Mouse (Mus musculus): ENCODE data around the gene Dnal4. TPM values are rescaled to one million over a fixed set of nuclear protein-coding genes. Genes with fewer than 3 reads are reported as not detected.

The Dnal4 gene
- polyA plus RNA-seq, 1 experiment = 0.69 TPM

DNA sequence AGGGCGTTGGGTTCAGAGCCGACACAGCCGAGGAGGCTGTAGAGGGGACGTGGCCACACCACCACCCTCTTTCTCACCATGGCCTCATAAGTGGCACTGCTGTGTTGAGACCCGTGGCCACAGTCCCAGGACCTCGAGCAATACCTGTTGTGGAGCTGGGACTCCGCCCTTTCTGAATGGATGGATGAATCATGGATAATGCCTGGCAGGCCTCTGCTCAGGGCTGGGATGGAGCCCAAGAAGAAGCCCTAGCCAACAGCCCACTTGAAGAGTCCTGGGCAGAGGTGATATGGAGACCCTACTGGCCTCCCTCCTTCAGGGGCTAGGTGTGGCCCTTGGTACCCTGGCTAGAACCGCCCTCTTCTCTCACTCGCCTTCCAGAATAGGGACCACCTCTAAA lies 14.6 kb downstream of the Dnal4 start:
- no peak overlapping the region for H3K4me3 ChIP-seq (replicated peaks)
- no peak for TF ChIP-seq GATA1 (IDR thresholded peaks at IDR 0.05; ENCODE audit: low read length)
- H3K9me3 ChIP-seq (ENCODE audit: control insufficient read depth, low read length) = no peaks in the 10 kb centered on the region
- no peaks in the 10 kb centered on the region for H3K27me3 ChIP-seq (ENCODE audit: control insufficient read depth)
- no peaks in the 10 kb centered on the region; the same call in 1 of the 2 replicates for H3K36me3 ChIP-seq (ENCODE audit: control insufficient read depth)
- no peaks in the 10 kb centered on the region for H3K4me1 ChIP-seq (ENCODE audit: control insufficient read depth)

DNA sequence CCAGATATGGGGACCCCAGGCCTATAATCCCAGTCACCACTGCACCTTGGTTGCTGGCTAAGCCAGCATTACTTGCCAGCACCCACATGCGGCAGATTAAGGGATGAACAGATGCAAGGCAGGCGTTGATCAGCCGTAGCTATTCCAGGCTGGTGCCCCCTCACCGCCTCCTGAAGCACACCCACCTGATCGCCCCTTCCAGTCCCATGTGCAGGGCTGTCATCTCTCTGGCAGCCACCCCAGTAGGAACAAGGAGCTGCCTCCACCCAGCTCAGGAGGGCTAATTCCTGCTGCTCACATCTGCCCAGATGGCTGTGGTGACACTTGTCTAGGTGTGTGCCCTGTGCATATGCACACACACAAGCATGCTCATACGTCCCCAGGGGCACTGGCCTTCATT lies 16.7 kb downstream of the Dnal4 start:
- H3K27me3 ChIP-seq (ENCODE audit: control insufficient read depth) = no peaks in the 10 kb centered on the region
- no peaks in the 10 kb centered on the region for H3K4me1 ChIP-seq (ENCODE audit: control insufficient read depth)
- H3K9me3 ChIP-seq (ENCODE audit: control insufficient read depth, low read length) = no peaks in the 10 kb centered on the region
- no peaks in the 10 kb centered on the region; the same call in 1 of the 2 replicates for H3K36me3 ChIP-seq (ENCODE audit: control insufficient read depth)
- TF ChIP-seq GATA1 (IDR thresholded peaks at IDR 0.05; ENCODE audit: low read length) = no peak
- TF ChIP-seq TAL1 (IDR thresholded peaks at IDR 0.05; ENCODE audit: low read length) = no peak
- H3K4me3 ChIP-seq (replicated peaks) = no peak overlapping the region

DNA sequence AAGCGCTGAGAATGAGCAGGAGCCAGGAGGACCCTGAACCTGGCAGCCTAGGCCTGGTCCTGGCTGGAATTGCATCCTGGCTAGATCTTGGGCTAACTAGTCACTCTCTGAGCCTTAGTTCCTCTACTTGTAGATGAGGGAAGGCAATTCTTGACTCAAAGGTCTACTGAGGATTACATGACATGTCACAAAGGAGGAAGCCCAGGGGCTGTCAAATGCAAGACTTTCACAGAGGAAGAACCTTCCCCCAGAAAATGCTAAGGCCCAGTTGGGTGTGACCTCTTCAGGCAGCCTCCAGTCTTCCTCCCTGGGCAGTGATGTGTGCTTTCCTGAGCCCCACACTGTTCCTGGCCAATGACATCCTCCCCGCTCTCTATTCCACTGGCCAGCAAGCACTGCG lies 20.5 kb downstream of the Dnal4 start:
- no peaks in the 10 kb centered on the region for H3K27me3 ChIP-seq (ENCODE audit: control insufficient read depth)
- H3K36me3 ChIP-seq (ENCODE audit: control insufficient read depth) = no peaks in the 10 kb centered on the region
- H3K4me1 ChIP-seq (ENCODE audit: control insufficient read depth) = no peaks in the 10 kb centered on the region
- no peak overlapping the region for H3K4me3 ChIP-seq (replicated peaks)
- no peaks in the 10 kb centered on the region for H3K9me3 ChIP-seq (ENCODE audit: control insufficient read depth, low read length)
- TF ChIP-seq TAL1 (IDR thresholded peaks at IDR 0.05; ENCODE audit: low read length) (no peak), GATA1 (IDR thresholded peaks at IDR 0.05; ENCODE audit: low read length) (no peak)

DNA sequence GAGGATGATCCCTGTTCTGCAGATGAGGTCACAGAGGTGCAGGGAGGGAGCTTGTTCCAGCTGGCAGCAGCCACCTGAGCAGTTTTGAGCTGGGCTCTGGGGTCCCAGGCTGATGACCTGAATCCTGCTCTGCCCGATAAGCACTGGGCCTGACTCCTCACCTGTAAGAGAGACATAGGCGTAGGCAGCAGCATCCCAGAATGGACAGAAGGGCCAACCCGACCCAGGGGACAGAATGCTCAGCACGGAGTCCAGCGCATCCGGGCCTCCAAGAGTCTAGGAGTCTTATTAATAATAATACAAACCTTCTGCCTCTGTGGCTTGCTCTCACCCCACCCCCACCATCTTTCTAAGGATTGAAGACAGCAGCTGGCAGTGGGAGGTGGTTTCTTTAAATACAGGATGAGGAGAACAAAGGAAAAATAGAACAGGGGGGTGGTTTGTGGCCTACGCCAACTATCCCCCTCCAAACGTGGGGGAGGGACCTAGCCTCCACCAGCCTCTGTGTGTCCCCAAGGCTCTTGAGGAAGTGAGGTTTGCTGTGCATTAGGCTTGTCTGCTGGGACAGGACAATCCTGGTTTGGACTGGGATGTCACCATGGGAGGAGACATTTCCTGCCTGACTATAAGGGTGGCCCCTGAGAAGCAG lies 21.5 kb downstream of the Dnal4 start:
- H3K9me3 ChIP-seq (ENCODE audit: control insufficient read depth, low read length) = no peaks in the 10 kb centered on the region
- H3K27me3 ChIP-seq (ENCODE audit: control insufficient read depth) = no peaks in the 10 kb centered on the region
- no peaks in the 10 kb centered on the region for H3K4me1 ChIP-seq (ENCODE audit: control insufficient read depth)
- TF ChIP-seq TAL1 (IDR thresholded peaks at IDR 0.05; ENCODE audit: low read length) (no peak), GATA1 (IDR thresholded peaks at IDR 0.05; ENCODE audit: low read length) (no peak)
- H3K4me3 ChIP-seq (replicated peaks) = no peak overlapping the region
- H3K36me3 ChIP-seq (ENCODE audit: control insufficient read depth) = no peaks in the 10 kb centered on the region

DNA sequence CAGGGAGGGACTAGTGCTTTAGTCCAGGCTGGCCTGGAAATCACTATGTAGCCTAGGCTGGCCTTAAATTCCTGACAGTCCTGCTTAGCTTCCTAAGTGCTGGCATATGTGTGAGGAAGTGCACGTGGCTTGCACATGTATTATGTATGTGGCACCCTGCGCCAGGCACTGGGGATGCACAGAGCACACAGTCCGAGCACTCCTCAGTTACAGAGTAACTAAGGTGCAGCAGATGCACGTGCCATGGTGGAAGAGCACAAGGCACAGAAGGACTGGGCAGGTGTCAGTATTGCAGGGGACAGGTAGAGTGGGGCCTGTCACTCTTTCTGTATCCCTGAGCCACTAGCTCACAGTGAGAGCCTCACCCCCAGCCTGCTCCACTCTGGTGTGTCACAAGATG lies 22.5 kb downstream of the Dnal4 start:
- Histone ChIP-seq H3K4me1 (ENCODE audit: control insufficient read depth) (no peaks in the 10 kb centered on the region), H3K4me3 (replicated peaks) (no peak overlapping the region), H3K27me3 (ENCODE audit: control insufficient read depth) (no peaks in the 10 kb centered on the region), H3K36me3 (ENCODE audit: control insufficient read depth) (no peaks in the 10 kb centered on the region), H3K9me3 (ENCODE audit: control insufficient read depth, low read length) (no peaks in the 10 kb centered on the region)
- TF ChIP-seq TAL1 (IDR thresholded peaks at IDR 0.05; ENCODE audit: low read length) (no peak), GATA1 (IDR thresholded peaks at IDR 0.05; ENCODE audit: low read length) (no peak)

DNA sequence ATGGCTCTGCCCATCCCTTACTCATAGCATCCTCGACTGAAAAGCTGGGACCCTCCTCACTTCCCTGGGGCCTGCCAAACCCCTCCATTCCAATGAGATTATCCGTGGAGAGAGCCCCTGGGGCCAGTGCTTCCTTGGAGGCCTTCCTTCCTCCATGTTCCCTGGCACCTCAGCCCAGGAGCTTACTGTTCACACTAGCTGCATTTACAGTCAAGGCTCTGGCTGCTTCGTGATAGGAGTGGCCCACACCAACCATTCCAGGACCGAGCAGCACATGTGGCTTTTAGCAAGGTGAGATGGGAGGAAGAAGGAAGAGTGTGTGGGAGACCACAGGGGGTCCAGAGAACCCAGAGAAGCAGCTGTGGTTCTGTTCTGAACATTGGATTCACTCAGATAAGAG lies 23.8 kb downstream of the Dnal4 start:
- Histone ChIP-seq H3K4me1 (ENCODE audit: control insufficient read depth) (no peaks in the 10 kb centered on the region), H3K36me3 (ENCODE audit: control insufficient read depth) (no peaks in the 10 kb centered on the region), H3K9me3 (ENCODE audit: control insufficient read depth, low read length) (no peaks in the 10 kb centered on the region), H3K27me3 (ENCODE audit: control insufficient read depth) (no peaks in the 10 kb centered on the region), H3K4me3 (replicated peaks) (no peak overlapping the region)
- no peak for TF ChIP-seq GATA1 (IDR thresholded peaks at IDR 0.05; ENCODE audit: low read length)

DNA sequence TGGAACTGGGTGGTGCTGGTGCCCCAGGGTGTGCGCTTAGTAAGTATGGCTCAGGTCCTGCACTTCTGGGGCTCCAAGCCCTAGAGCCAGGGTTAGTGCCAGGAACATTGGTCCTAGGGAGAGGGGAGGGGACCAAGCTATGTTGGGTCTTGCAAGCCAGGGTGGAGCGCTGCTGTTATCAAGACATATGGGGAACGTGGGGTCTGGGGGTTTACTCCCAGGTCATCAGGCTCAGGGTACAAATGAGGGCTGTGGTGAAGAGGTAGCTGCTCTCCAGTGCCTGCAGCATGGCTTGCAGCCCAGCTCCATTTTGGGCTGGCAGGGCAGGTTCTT lies 24.3 kb downstream of the Dnal4 start:
- Histone ChIP-seq H3K4me1 (ENCODE audit: control insufficient read depth) (no peaks in the 10 kb centered on the region), H3K27me3 (ENCODE audit: control insufficient read depth) (no peaks in the 10 kb centered on the region), H3K4me3 (replicated peaks) (no peak overlapping the region), H3K9me3 (ENCODE audit: control insufficient read depth, low read length) (no peaks in the 10 kb centered on the region), H3K36me3 (ENCODE audit: control insufficient read depth) (no peaks in the 10 kb centered on the region)
- TF ChIP-seq TAL1 (IDR thresholded peaks at IDR 0.05; ENCODE audit: low read length) (no peak), GATA1 (IDR thresholded peaks at IDR 0.05; ENCODE audit: low read length) (no peak)

DNA sequence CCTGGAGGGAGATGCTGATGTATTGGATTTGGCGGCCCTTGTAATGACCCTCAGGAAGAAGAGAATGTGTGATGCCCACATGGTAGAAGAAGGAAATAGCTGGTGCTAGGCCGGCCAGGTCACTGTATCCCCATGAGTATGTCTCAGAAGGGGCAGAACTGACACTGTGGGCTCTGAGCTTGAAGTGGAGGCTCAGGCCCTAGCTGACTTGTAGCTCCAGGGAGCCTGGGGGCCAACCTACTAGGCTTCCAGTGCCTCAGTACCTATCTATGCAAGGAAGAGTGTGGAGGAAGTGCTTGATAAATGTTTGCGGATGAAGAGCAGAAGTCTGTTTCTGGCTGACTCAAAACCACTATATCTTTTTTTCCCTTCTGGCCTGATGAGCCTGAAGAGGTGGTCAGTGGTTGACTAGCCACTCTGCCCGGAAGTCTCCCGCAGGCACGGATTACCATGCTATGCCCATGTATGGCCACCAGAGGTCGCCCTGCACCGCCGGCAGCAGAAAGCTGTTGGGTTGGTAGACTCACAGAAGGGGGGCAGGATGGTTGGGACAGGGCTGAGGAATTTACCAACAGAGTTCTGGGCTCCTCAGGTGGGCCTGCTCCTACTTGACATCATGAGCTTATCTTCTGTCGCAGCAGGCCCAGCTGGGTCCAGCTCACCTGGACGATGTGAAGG lies 24.8 kb downstream of the Dnal4 start:
- H3K4me3 ChIP-seq (replicated peaks) = no peak overlapping the region
- no peak for TF ChIP-seq TAL1 (IDR thresholded peaks at IDR 0.05; ENCODE audit: low read length)
- TF ChIP-seq GATA1 (IDR thresholded peaks at IDR 0.05; ENCODE audit: low read length) = no peak
- H3K36me3 ChIP-seq (ENCODE audit: control insufficient read depth) = no peaks in the 10 kb centered on the region
- no peaks in the 10 kb centered on the region for H3K9me3 ChIP-seq (ENCODE audit: control insufficient read depth, low read length)
- no peaks in the 10 kb centered on the region for H3K27me3 ChIP-seq (ENCODE audit: control insufficient read depth)
- H3K4me1 ChIP-seq (ENCODE audit: control insufficient read depth) = no peaks in the 10 kb centered on the region

DNA sequence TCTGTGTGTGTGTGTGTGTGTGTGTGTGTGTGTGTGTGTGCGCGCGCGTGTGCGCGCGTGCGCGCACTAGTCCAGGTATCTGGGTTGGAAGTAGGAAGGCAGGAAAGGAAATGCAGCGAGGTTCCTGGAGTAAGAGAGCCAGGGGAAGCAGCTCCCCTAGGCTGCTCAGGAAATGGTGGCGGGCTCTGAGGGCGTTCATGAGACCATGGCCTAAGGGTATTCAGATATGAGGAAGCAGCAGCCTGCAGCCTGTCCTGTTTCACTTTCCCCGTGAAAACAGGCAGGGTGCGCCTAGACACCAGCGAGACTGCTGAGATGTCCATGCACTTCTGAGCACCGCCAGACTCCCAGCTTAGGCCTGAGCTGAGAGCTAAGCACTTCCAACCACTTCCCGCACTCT lies 25.9 kb downstream of the Dnal4 start:
- no peaks in the 10 kb centered on the region for H3K9me3 ChIP-seq (ENCODE audit: control insufficient read depth, low read length)
- H3K36me3 ChIP-seq (ENCODE audit: control insufficient read depth) = no peaks in the 10 kb centered on the region
- no peaks in the 10 kb centered on the region for H3K27me3 ChIP-seq (ENCODE audit: control insufficient read depth)
- no peak overlapping the region for H3K4me3 ChIP-seq (replicated peaks)
- H3K4me1 ChIP-seq (ENCODE audit: control insufficient read depth) = no peaks in the 10 kb centered on the region
- TF ChIP-seq TAL1 (IDR thresholded peaks at IDR 0.05; ENCODE audit: low read length) (no peak), GATA1 (IDR thresholded peaks at IDR 0.05; ENCODE audit: low read length) (no peak)

DNA sequence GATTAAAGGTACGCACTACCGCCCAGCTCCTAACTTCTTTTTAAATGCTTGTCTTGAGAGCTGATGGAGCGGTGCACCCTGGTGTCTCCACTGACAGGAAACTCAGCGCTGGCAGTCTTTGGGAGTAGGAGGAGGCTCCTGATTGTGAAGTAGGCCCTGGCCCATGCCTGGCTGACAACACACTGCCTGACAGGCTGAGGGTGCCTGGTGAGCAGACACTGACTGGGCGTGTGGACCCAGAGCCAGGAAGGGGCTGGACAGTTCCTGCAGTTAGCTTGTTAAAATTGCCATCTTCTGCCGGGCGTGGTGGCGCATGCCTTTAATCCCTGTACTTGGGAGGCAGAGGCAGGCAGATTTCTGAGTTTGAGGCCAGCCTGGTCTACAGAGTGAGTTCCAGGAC lies 27.4 kb downstream of the Dnal4 start:
- H3K4me3 ChIP-seq (replicated peaks) = no peak overlapping the region
- H3K9me3 ChIP-seq (ENCODE audit: control insufficient read depth, low read length) = no peaks in the 10 kb centered on the region
- no peaks in the 10 kb centered on the region for H3K4me1 ChIP-seq (ENCODE audit: control insufficient read depth)
- H3K27me3 ChIP-seq (ENCODE audit: control insufficient read depth) = peaks cover 3% of the 10 kb centered on the region; the same call in 1 of the 2 replicates
- no peaks in the 10 kb centered on the region for H3K36me3 ChIP-seq (ENCODE audit: control insufficient read depth)
- TF ChIP-seq TAL1 (IDR thresholded peaks at IDR 0.05; ENCODE audit: low read length) (no peak), GATA1 (IDR thresholded peaks at IDR 0.05; ENCODE audit: low read length) (no peak)
